Mouse (Mus musculus) kidney, postnatal 4 days (tissue): Measurements from ENCODE around the gene Vav3.

ENCODE experiments used
- DNase-seq, 2 experiments: peaks; one replicate each; pipeline ENCODE4 v3.0.0; 2021; ENCODE audit warnings: mixed read lengths in 2 of 2

Vav3 gene

GRCm38 (mm10) chr3:109515479-109515878 is 175.0 kb downstream of the Vav3 start:
- no peak for DNase-seq

GRCm38 (mm10) chr3:109516372-109516771 is 175.9 kb downstream of the Vav3 start:
- no peak for DNase-seq

- DNase-seq, result no peak
Observed at GRCm38 (mm10) chr3:109522115-109522514, 181.7 kb downstream of the Vav3 start.

- no peak for DNase-seq
Observed at GRCm38 (mm10) chr3:109525825-109526224, 185.4 kb downstream of the Vav3 start.

- peak; percentile 91 to 92 for DNase-seq
Observed at GRCm38 (mm10) chr3:109526246-109526645, 185.8 kb downstream of the Vav3 start.

- DNase-seq, result no peak
Observed at GRCm38 (mm10) chr3:109526651-109527050, 186.2 kb downstream of the Vav3 start.

- no peak for DNase-seq
Observed at GRCm38 (mm10) chr3:109528688-109529087, 188.2 kb downstream of the Vav3 start.

- no peak for DNase-seq
Observed at GRCm38 (mm10) chr3:109537686-109538085, 197.2 kb downstream of the Vav3 start.

GRCm38 (mm10) chr3:109540009-109540408 is 199.6 kb downstream of the Vav3 start:
- no peak for DNase-seq

GRCm38 (mm10) chr3:109544476-109545221 is 204.2 kb downstream of the Vav3 start:
- DNase-seq, result peak; percentile 22 to 28

GRCm38 (mm10) chr3:109557329-109557728 is 216.9 kb downstream of the Vav3 start:
- no peak for DNase-seq

- no peak for DNase-seq
Observed at GRCm38 (mm10) chr3:109561295-109561694, 220.8 kb downstream of the Vav3 start.

- no peak for DNase-seq
Observed at GRCm38 (mm10) chr3:109561776-109562175, 221.3 kb downstream of the Vav3 start.

- no peak for DNase-seq
Observed at GRCm38 (mm10) chr3:109562268-109562667, 221.8 kb downstream of the Vav3 start.

GRCm38 (mm10) chr3:109564443-109564842 is 224.0 kb downstream of the Vav3 start:
- DNase-seq, result no peak

- DNase-seq, result no peak
Observed at GRCm38 (mm10) chr3:109568542-109569265, 228.3 kb downstream of the Vav3 start.

GRCm38 (mm10) chr3:109571483-109571882 is 231.0 kb downstream of the Vav3 start:
- no peak for DNase-seq

GRCm38 (mm10) chr3:109572871-109573270 is 232.4 kb downstream of the Vav3 start:
- peak; percentile 25 to 57 for DNase-seq

GRCm38 (mm10) chr3:109573549-109574146 is 233.2 kb downstream of the Vav3 start:
- DNase-seq, result peak; percentile 13 to 39

- DNase-seq, result no peak
Observed at GRCm38 (mm10) chr3:109574161-109574560, 233.7 kb downstream of the Vav3 start.

GRCm38 (mm10) chr3:109578347-109578746 is 237.9 kb downstream of the Vav3 start:
- peak; percentile 10 to 40 for DNase-seq

GRCm38 (mm10) chr3:109578983-109579382 is 238.5 kb downstream of the Vav3 start:
- DNase-seq, result no peak

- no peak for DNase-seq
Observed at GRCm38 (mm10) chr3:109585946-109586345, 245.5 kb downstream of the Vav3 start.

- DNase-seq, result no peak
Observed at GRCm38 (mm10) chr3:109592970-109593369, 252.5 kb downstream of the Vav3 start.
